Mouse (Mus musculus): ENCODE data around the gene Banp. TPM values are rescaled to one million over a fixed set of nuclear protein-coding genes. Genes with fewer than 3 reads are reported as not detected.

Banp gene
- total RNA-seq, 2 experiments from 2014 or later: 44.5 to 52.3 TPM

- DNase-seq (ENCODE audit: low spot score in 2 of 2): no peak
These were observed 105.8 kb downstream of the Banp start for GRCm38 (mm10) chr8:122055321-122055720.

- no peak for DNase-seq (ENCODE audit: low spot score in 2 of 2)
These were observed 106.6 kb downstream of the Banp start for GRCm38 (mm10) chr8:122056113-122056512.

GRCm38 (mm10) chr8:122056882-122057281 lies 107.3 kb downstream of the Banp start:
- DNase-seq (ENCODE audit: low spot score in 2 of 2): no peak

GRCm38 (mm10) chr8:122058510-122058909 lies 109.0 kb downstream of the Banp start:
- DNase-seq (ENCODE audit: low spot score in 2 of 2): no peak

- peak; percentile 59 to 64 for DNase-seq (ENCODE audit: low spot score in 2 of 2)
These were observed 109.4 kb downstream of the Banp start for GRCm38 (mm10) chr8:122058951-122059350.

GRCm38 (mm10) chr8:122062508-122063223 lies 113.1 kb downstream of the Banp start:
- no peak for DNase-seq (ENCODE audit: low spot score in 2 of 2)

- DNase-seq (ENCODE audit: low spot score in 2 of 2): no peak
These were observed 114.8 kb downstream of the Banp start for GRCm38 (mm10) chr8:122064353-122064752.

GRCm38 (mm10) chr8:122067783-122068505 lies 118.4 kb downstream of the Banp start:
- DNase-seq (ENCODE audit: low spot score in 2 of 2): no peak

- DNase-seq (ENCODE audit: low spot score in 2 of 2): no peak
These were observed 119.1 kb downstream of the Banp start for GRCm38 (mm10) chr8:122068609-122069008.

GRCm38 (mm10) chr8:122069281-122069680 lies 119.7 kb downstream of the Banp start:
- peak; percentile 39 to 57 for DNase-seq (ENCODE audit: low spot score in 2 of 2)

GRCm38 (mm10) chr8:122071193-122071592 lies 121.6 kb downstream of the Banp start:
- no peak for DNase-seq (ENCODE audit: low spot score in 2 of 2)

- no peak for DNase-seq (ENCODE audit: low spot score in 2 of 2)
These were observed 124.4 kb downstream of the Banp start for GRCm38 (mm10) chr8:122073964-122074363.

GRCm38 (mm10) chr8:122074442-122074841 lies 124.9 kb downstream of the Banp start:
- DNase-seq (ENCODE audit: low spot score in 2 of 2): no peak

GRCm38 (mm10) chr8:122074977-122075376 lies 125.4 kb downstream of the Banp start:
- DNase-seq (ENCODE audit: low spot score in 2 of 2): no peak

GRCm38 (mm10) chr8:122076183-122076842 lies 126.8 kb downstream of the Banp start:
- no peak for DNase-seq (ENCODE audit: low spot score in 2 of 2)

GRCm38 (mm10) chr8:122078321-122078720 lies 128.8 kb downstream of the Banp start:
- DNase-seq (ENCODE audit: low spot score in 2 of 2): no peak

Small RNAs within 50 kb of the gene (microRNA-seq; reads per million reads assigned to microRNA genes)
- gene Mir7237: 0.21 to 0.75 reads per million in 2 experiments

Other genes with a start within 250 kb of the Banp start
- gene Jph3, start 220.1 kb upstream of the Banp start, total RNA-seq (2021): 100 to 1,000 TPM; 271 to 301 TPM
- 10 to 100 TPM; 25.8 to 30.5 TPM for gene Klhdc4, start 120.2 kb upstream of the Banp start, total RNA-seq (2021)
- gene Slc7a5, start 42.1 kb upstream of the Banp start, total RNA-seq (2021): 10 to 100 TPM; 53.0 to 54.4 TPM
- gene Car5a, start 4.8 kb upstream of the Banp start, total RNA-seq (2021): under 1 TPM; 0.33 to 0.35 TPM